Mouse (Mus musculus): Measurements from ENCODE around the gene Fam83b. TPM values are rescaled to one million over a fixed set of nuclear protein-coding genes. Genes with fewer than 3 reads are reported as not detected.

Fam83b gene
- total and polyA plus RNA-seq, 3 experiments = not detected

GRCm38 (mm10) chr9:76523075-76523474 lies 43.8 kb downstream of the Fam83b start:
- no peak overlapping the region for H3K4me3 ChIP-seq (ENCODE audit: control insufficient read depth in 1 of 2, insufficient read depth in 1 of 2, low read depth in 2 of 2, low read length in 2 of 2)
- DNase-seq (ENCODE audit: low read depth, low spot score) = no peak
- no peaks in the 10 kb centered on the region for H3K27me3 ChIP-seq (ENCODE audit: control insufficient read depth in 1 of 2, insufficient read depth in 2 of 2, low read length in 2 of 2)
- TF ChIP-seq CHD1 (IDR thresholded peaks at IDR 0.05; ENCODE audit: low read depth, low read length) = no peak
- H3K9me3 ChIP-seq (replicated peaks; ENCODE audit: insufficient read depth, low read length) = no peaks in the 10 kb centered on the region
- no peaks in the 10 kb centered on the region for H3K4me1 ChIP-seq (ENCODE audit: control insufficient read depth in 1 of 2, insufficient read depth in 2 of 2, low read length in 2 of 2)
- no peaks in the 10 kb centered on the region for H3K79me2 ChIP-seq (ENCODE audit: control insufficient read depth, insufficient read depth, low read length, poor library complexity)
- no peaks in the 10 kb centered on the region for H3K36me3 ChIP-seq (ENCODE audit: control insufficient read depth in 1 of 2, insufficient read depth in 2 of 2, low read length in 2 of 2)
- no peak overlapping the region for H3K27ac ChIP-seq (ENCODE audit: control insufficient read depth, low read depth, low read length)
- no peak overlapping the region for H3K9ac ChIP-seq (ENCODE audit: control insufficient read depth, low read depth, low read length, poor library complexity, severe bottlenecking)

- DNase-seq (ENCODE audit: low read depth, low spot score) = no peak
- Histone ChIP-seq H3K27ac (ENCODE audit: control insufficient read depth, low read depth, low read length) (no peak overlapping the region), H3K4me1 (ENCODE audit: control insufficient read depth in 1 of 2, insufficient read depth in 2 of 2, low read length in 2 of 2) (no peaks in the 10 kb centered on the region), H3K36me3 (ENCODE audit: control insufficient read depth in 1 of 2, insufficient read depth in 2 of 2, low read length in 2 of 2) (no peaks in the 10 kb centered on the region), H3K27me3 (ENCODE audit: control insufficient read depth in 1 of 2, insufficient read depth in 2 of 2, low read length in 2 of 2) (no peaks in the 10 kb centered on the region), H3K79me2 (ENCODE audit: control insufficient read depth, insufficient read depth, low read length, poor library complexity) (no peaks in the 10 kb centered on the region), H3K4me3 (ENCODE audit: control insufficient read depth in 1 of 2, insufficient read depth in 1 of 2, low read depth in 2 of 2, low read length in 2 of 2) (no peak overlapping the region), H3K9ac (ENCODE audit: control insufficient read depth, low read depth, low read length, poor library complexity, severe bottlenecking) (no peak overlapping the region), H3K9me3 (replicated peaks; ENCODE audit: insufficient read depth, low read length) (no peaks in the 10 kb centered on the region)
- TF ChIP-seq KAT2A (conservative IDR thresholded peaks at IDR 0.05; ENCODE audit: low read depth, low read length) (no peak), RAD21 (IDR thresholded peaks at IDR 0.05; ENCODE audit: low read depth, low read length) (no peak), MXI1 (IDR thresholded peaks at IDR 0.05; ENCODE audit: low read depth, low read length) (no peak), POLR2A (IDR thresholded peaks at IDR 0.05; ENCODE audit: control insufficient read depth in 1 of 2, insufficient read depth in 1 of 2, low read depth in 1 of 2, low read length in 2 of 2, poor library complexity in 1 of 2) (no peak), TAL1 (IDR thresholded peaks at IDR 0.05; ENCODE audit: low read length) (no peak), SMC3 (IDR thresholded peaks at IDR 0.05; ENCODE audit: low read depth, low read length) (no peak), MYB (IDR thresholded peaks at IDR 0.05; ENCODE audit: low read depth, low read length) (no peak), SIN3A (IDR thresholded peaks at IDR 0.05; ENCODE audit: low read length) (no peak), CHD2 (IDR thresholded peaks at IDR 0.05; ENCODE audit: low read length) (no peak), ZNF384 (IDR thresholded peaks at IDR 0.05; ENCODE audit: low read depth, low read length) (no peak), GABPA (IDR thresholded peaks at IDR 0.05; ENCODE audit: low read depth, low read length) (no peak), CTCF (IDR thresholded peaks at IDR 0.05 in 2 of 3, conservative IDR thresholded peaks at IDR 0.05 in 1 of 3; ENCODE audit: control insufficient read depth in 1 of 3, insufficient read depth in 1 of 3, low read depth in 2 of 3, low read length in 3 of 3, poor library complexity in 1 of 3, severe bottlenecking in 1 of 3) (no peak), MYC (IDR thresholded peaks at IDR 0.05; ENCODE audit: low read depth, low read length) (no peak), TBP (IDR thresholded peaks at IDR 0.05; ENCODE audit: low read depth, low read length) (no peak), ELF1 (IDR thresholded peaks at IDR 0.05; ENCODE audit: low read depth, low read length) (no peak), POLR2AphosphoS5 (IDR thresholded peaks at IDR 0.05; ENCODE audit: borderline replicate concordance, low read depth, low read length) (no peak)
These were observed 45.3 kb downstream of the Fam83b start for GRCm38 (mm10) chr9:76521640-76522039.

GRCm38 (mm10) chr9:76518665-76519064 lies 48.3 kb downstream of the Fam83b start:
- H3K27ac ChIP-seq (ENCODE audit: control insufficient read depth, low read depth, low read length) = no peak overlapping the region
- H3K4me3 ChIP-seq (ENCODE audit: control insufficient read depth in 1 of 2, insufficient read depth in 1 of 2, low read depth in 2 of 2, low read length in 2 of 2) = no peak overlapping the region
- H3K36me3 ChIP-seq (ENCODE audit: control insufficient read depth in 1 of 2, insufficient read depth in 2 of 2, low read length in 2 of 2) = no peaks in the 10 kb centered on the region
- no peaks in the 10 kb centered on the region for H3K27me3 ChIP-seq (ENCODE audit: control insufficient read depth in 1 of 2, insufficient read depth in 2 of 2, low read length in 2 of 2)
- H3K79me2 ChIP-seq (ENCODE audit: control insufficient read depth, insufficient read depth, low read length, poor library complexity) = no peaks in the 10 kb centered on the region
- no peak for TF ChIP-seq POLR2AphosphoS2 (IDR thresholded peaks at IDR 0.05; ENCODE audit: low read length)
- TF ChIP-seq EP300 (IDR thresholded peaks at IDR 0.05; ENCODE audit: low read depth in 1 of 2, low read length in 2 of 2) = no peak
- no peak for TF ChIP-seq ZNF384 (IDR thresholded peaks at IDR 0.05; ENCODE audit: low read depth, low read length)
- TF ChIP-seq MYC (IDR thresholded peaks at IDR 0.05; ENCODE audit: low read depth, low read length) = no peak
- H3K4me1 ChIP-seq (ENCODE audit: control insufficient read depth in 1 of 2, insufficient read depth in 2 of 2, low read length in 2 of 2) = no peaks in the 10 kb centered on the region
- H3K9me3 ChIP-seq (replicated peaks; ENCODE audit: insufficient read depth, low read length) = no peaks in the 10 kb centered on the region
- H3K9ac ChIP-seq (ENCODE audit: control insufficient read depth, low read depth, low read length, poor library complexity, severe bottlenecking) = no peak overlapping the region
- DNase-seq (ENCODE audit: low read depth, low spot score) = no peak

Measured in MEL (cell line).